Mouse (Mus musculus) limb, embryonic 14.5 days (tissue): Measurements from ENCODE around the gene Bard1. TPM values are rescaled to one million over a fixed set of nuclear protein-coding genes. Genes with fewer than 3 reads are reported as not detected.

Experiments used
- ATAC-seq: fragments of 200-750 bp; cut with Nextera tagmentation; 2 replicates; pipeline ENCODE4 v1.8.0; 2017; ENCODE audit warnings: low read depth, moderate number of reproducible peaks, moderate TSS enrichment; ENCODE audit not compliant: low FRiP score
- DNase-seq: peaks from one replicate; pipeline ENCODE4 v3.0.0-alpha.2; 2015; ENCODE audit warnings: low spot score
- H3K27ac ChIP-seq: fragments of 300-500 bp; sonication (generic); replicated peaks from 2 replicates; pipeline ENCODE4 v1.5.1; 2014; ENCODE audit warnings: low read depth, mild to moderate bottlenecking, low read length, moderate library complexity, mixed read lengths
- H3K27me3 ChIP-seq: fragments of 300-500 bp; sonication (generic); 2 replicates; pipeline ENCODE4 v1.6.1; 2014; ENCODE audit warnings: low read length, mixed read lengths; ENCODE audit not compliant: control insufficient read depth, insufficient read depth
- H3K36me3 ChIP-seq: fragments of 300-500 bp; sonication (generic); 2 replicates; pipeline ENCODE4 v1.6.1; 2014; ENCODE audit warnings: mild to moderate bottlenecking, low read length, moderate library complexity, mixed read lengths; ENCODE audit not compliant: control insufficient read depth, insufficient read depth
- H3K4me1 ChIP-seq: fragments of 300-500 bp; sonication (generic); 2 replicates; pipeline ENCODE4 v1.6.1; 2014; ENCODE audit warnings: antibody characterized with exemption, low read length, mixed read lengths; ENCODE audit not compliant: control insufficient read depth, insufficient read depth
- H3K4me2 ChIP-seq: fragments of 300-500 bp; sonication (generic); replicated peaks from 2 replicates; pipeline ENCODE4 v1.6.1; 2014; ENCODE audit warnings: low read depth, mild to moderate bottlenecking, low read length, moderate library complexity; ENCODE audit not compliant: severe bottlenecking
- H3K4me3 ChIP-seq: fragments of 300-500 bp; sonication (generic); replicated peaks from 2 replicates; pipeline ENCODE4 v1.5.1; 2014; ENCODE audit warnings: low read length
- H3K9ac ChIP-seq: fragments of 300-500 bp; sonication (generic); 2 replicates; pipeline ENCODE4 v1.6.1; 2014; ENCODE audit warnings: mild to moderate bottlenecking, low read depth, low read length, moderate library complexity; ENCODE audit not compliant: severe bottlenecking
- H3K9me3 ChIP-seq: fragments of 300-500 bp; sonication (generic); 2 replicates; pipeline ENCODE4 v1.6.1; 2016; ENCODE audit warnings: low read length; ENCODE audit not compliant: control insufficient read depth
- POLR2A ChIP-seq: fragments of 200-500 bp; IDR thresholded peaks from 2 replicates; pipeline ENCODE4 v1.8.0; 2012; ENCODE audit warnings: inconsistent platforms, mild to moderate bottlenecking, moderate library complexity, borderline replicate concordance; ENCODE audit not compliant: insufficient read depth, insufficient read length; ENCODE audit errors: extremely low read depth
- WGBS: fragments of 180-500 bp; shearing (Covaris S2); extraction: QIAGEN DNeasy Blood & Tissue Kit; methylation state at CpG from one replicate; pipeline ENCODE4 v1.1.7; 2014; 5-methylcytosine and 5-hydroxymethylcytosine counted together
- polyA plus RNA-seq, 2 experiments: library from polyadenylated mRNA; depleted of rRNA in 1 of 2; stranded (reverse) in 1 of 2; unstranded in 1 of 2; fragments of >200 nt; fragmentation: Nextera tagmentation in 1 of 2; extraction: Ambion mirVana in 1 of 2; gene quantifications; 2 replicates each; pipeline versions ENCODE4 v1.2.1 to v1.2.3; 2012 to 2014

Bard1 gene
- polyA plus RNA-seq, 2 experiments: 2.1 to 8.5 TPM

DNA sequence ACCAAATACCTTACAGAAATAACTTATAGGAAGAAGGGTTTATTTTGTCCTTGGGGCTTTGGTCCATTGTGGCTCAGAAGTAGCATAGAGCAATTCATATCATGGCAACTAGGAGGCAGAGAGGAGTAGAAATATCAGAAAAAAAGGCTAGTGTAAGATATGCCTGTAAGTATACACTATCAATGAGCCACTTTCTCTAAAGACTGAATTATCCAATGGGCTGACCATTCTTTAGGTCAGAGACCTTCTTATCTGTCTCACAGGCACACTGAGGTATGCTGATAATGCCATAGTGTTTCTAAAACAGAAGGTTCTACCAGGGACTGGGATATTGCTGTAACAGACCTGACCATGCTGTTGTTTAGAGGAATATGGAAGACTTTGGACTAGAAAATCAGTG lies 32.2 kb downstream of the Bard1 start:
- no peak overlapping the region for H3K27ac ChIP-seq
- H3K36me3 ChIP-seq: 0 out of 2 replicates have a peak, but pooled peaks cover 3% of the 10 kb centered on the region
- DNase-seq: no peak
- H3K4me1 ChIP-seq: no peaks in the 10 kb centered on the region
- no peaks in the 10 kb centered on the region for H3K9me3 ChIP-seq
- no peak overlapping the region for H3K9ac ChIP-seq
- H3K4me3 ChIP-seq: no peak overlapping the region
- no peak overlapping the region for H3K4me2 ChIP-seq
- TF ChIP-seq POLR2A: no peak
- ATAC-seq: no peak
- no peaks in the 10 kb centered on the region for H3K27me3 ChIP-seq

DNA sequence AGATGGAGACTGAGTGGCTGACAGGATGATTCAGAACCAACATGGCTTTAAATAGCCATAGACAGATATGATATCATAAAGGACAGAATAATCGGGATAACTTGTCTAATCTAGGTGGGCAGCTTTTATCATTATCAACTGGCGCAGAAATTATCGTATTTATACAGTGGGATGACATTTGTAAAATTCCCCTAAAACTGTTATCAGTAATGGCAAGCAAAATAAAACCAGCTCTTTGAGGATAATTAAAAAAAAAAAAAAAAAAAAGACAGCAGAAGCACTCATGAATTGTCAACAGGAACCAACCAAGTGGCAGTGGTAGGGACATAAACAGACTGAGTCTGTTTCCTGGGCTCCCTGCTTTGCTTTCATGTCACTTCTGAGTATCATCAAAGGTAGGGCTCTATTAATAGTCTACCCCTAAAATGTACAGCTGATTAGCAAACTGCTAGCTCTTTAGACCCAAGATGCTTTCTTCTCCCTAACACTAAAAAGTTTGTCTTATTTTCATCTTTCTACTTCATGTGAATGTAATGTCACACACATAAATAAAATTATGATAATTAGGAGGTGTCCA lies 34.1 kb downstream of the Bard1 start:
- H3K27me3 ChIP-seq: no peaks in the 10 kb centered on the region
- no peaks in the 10 kb centered on the region for H3K4me1 ChIP-seq
- no peak overlapping the region for H3K4me2 ChIP-seq
- H3K36me3 ChIP-seq: no peaks in the 10 kb centered on the region
- H3K9ac ChIP-seq: no peak overlapping the region
- no peak for TF ChIP-seq POLR2A
- 96% methylated on average over 3 of the region's 3 CpGs for WGBS
- no peak for ATAC-seq
- no peak for DNase-seq
- no peaks in the 10 kb centered on the region for H3K9me3 ChIP-seq
- no peak overlapping the region for H3K4me3 ChIP-seq
- no peak overlapping the region for H3K27ac ChIP-seq

DNA sequence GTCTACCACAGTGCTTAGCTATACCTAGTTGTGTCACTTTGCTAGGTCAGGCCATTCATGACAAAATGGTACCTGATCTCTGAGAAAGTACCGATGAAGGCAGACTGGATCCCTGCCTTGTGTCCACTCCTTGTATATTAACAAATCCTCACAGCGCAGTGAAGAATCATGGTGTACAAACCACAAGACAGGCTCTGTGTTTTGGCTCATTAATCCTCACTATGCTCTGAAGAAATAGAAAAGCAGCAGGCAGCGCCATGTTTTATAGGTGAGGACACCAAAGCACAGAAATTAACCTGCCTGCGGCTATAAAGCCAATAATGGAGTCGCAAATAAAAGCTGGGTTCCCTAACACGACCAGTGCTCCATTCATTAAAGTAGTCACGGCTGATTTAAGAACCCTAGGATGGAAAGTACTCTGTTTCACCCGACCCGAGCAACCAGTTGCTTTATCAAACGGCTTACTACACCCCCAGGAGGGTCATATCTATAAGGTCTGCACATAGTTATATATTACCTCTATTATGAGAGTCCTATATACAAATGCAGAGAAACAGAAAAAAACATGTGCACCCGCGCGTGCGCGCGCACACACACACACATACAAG lies 39.0 kb downstream of the Bard1 start:
- WGBS: 59% methylated on average over 16 of the region's 16 CpGs
- no peaks in the 10 kb centered on the region for H3K9me3 ChIP-seq
- ATAC-seq: no peak
- no peak for TF ChIP-seq POLR2A
- H3K27ac ChIP-seq: no peak overlapping the region
- no peak overlapping the region for H3K9ac ChIP-seq
- no peak overlapping the region for H3K4me3 ChIP-seq
- no peak overlapping the region for H3K4me2 ChIP-seq
- no peak for DNase-seq
- no peaks in the 10 kb centered on the region for H3K4me1 ChIP-seq
- no peaks in the 10 kb centered on the region for H3K36me3 ChIP-seq
- H3K27me3 ChIP-seq: no peaks in the 10 kb centered on the region

DNA sequence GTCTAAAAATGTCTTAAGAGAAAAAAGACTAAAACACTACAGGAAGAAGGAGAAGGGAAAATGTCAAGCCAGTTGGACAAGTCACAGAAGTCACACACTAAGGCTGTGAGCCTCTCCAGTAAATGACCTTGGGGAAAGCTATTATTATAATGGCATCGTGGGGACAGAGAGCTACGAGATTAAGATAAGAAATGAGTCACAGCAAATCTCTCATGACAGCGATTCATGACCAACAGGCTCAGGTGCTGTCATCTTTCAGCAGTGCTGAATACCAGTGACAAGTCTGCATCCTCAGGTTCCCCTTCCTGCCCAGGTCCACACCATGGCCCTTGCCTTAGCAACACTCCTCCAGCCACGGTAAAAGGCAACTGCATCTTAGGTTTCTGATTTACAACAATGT lies 46.8 kb downstream of the Bard1 start:
- Histone ChIP-seq H3K4me2 (no peak overlapping the region), H3K27me3 (no peaks in the 10 kb centered on the region), H3K27ac (no peak overlapping the region), H3K4me3 (no peak overlapping the region), H3K9me3 (no peaks in the 10 kb centered on the region), H3K9ac (no peak overlapping the region), H3K4me1 (no peaks in the 10 kb centered on the region), H3K36me3 (no peaks in the 10 kb centered on the region)
- DNase-seq (no peak), ATAC-seq (no peak)
- 83% methylated on average over 4 of the region's 4 CpGs for WGBS
- TF ChIP-seq POLR2A: no peak

DNA sequence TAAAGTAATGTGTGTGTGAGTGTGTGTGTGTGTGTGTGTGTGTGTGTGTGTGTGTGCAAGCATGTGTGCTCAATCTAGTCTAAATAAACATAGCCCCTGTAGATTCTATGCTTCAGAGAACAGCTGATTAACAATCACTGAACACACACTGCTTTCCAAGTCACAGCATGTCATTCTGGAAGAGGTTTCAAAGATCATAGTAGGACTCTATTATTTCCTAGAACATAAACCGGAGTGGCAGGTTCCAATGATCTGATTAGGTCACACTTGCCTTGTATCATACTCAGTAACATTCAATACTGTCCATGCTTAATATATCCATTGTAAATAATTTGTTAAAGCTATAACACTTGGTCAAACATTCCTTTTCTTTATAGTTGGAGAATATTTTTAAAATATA lies 47.5 kb downstream of the Bard1 start:
- WGBS: 100% methylated on average over 1 of the region's 1 CpGs

DNA sequence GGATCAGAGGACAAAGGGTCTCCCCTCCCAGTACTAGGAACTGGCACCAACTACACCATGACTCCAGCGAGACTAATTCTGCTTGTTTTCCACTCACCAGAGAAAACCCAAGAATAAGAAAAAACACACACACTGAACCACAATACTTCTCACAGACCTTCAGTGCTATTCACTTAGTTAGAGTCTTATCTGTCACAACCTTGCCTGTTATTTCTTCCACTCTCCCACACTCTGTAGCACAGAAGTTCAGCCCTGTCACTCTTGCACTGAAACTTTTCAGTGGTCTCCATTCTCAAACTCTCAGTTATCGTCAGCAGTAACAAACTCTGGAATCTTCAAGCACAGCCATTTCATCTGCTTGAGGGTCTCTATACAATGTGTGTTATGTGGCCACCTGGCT lies 50.2 kb downstream of the Bard1 start:
- Histone ChIP-seq H3K27me3 (no peaks in the 10 kb centered on the region), H3K27ac (no peak overlapping the region), H3K9ac (no peak overlapping the region), H3K4me3 (no peak overlapping the region), H3K36me3 (no peaks in the 10 kb centered on the region), H3K9me3 (no peaks in the 10 kb centered on the region), H3K4me2 (no peak overlapping the region), H3K4me1 (no peaks in the 10 kb centered on the region)
- DNase-seq: no peak
- TF ChIP-seq POLR2A: no peak
- no peak for ATAC-seq
- WGBS: 85% methylated on average over 2 of the region's 2 CpGs

More for the DNA sequence above, 47.5 kb downstream of the Bard1 start:
- no peaks in the 10 kb centered on the region for H3K9me3 ChIP-seq
- no peak overlapping the region for H3K27ac ChIP-seq
- DNase-seq (no peak), ATAC-seq (no peak)
- H3K4me3 ChIP-seq: no peak overlapping the region
- no peak for TF ChIP-seq POLR2A
- no peaks in the 10 kb centered on the region for H3K27me3 ChIP-seq
- no peak overlapping the region for H3K4me2 ChIP-seq
- no peaks in the 10 kb centered on the region for H3K4me1 ChIP-seq
- no peaks in the 10 kb centered on the region for H3K36me3 ChIP-seq
- H3K9ac ChIP-seq: no peak overlapping the region
